Mouse (Mus musculus): ENCODE data around the gene Mapkapk5.

DNA sequence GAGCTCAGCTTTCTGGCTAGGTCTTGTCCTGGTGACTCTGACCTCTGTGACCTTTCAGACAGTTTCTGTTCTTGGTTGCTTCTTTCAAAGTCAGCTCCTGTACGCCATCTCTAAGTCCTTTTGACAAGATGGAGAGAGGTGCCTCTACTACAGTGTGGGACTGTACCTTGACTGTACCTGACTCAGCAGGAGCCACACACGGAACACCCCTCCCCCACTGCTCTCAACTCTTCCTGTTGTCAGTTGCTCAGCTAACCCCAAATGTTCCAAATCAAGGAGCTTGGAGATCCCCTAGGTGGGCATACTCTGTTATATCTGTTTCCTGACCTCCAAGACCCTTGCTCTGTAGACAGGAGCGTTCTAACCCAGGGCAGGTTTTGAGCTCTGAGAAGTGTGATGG lies 42.5 kb downstream of the Mapkapk5 start, which contains the start of gene Adam1b:
- TF ChIP-seq POLR2A (IDR thresholded peaks at IDR 0.05; ENCODE audit: insufficient read depth, low read length) (no peak), CTCF (IDR thresholded peaks at IDR 0.05; ENCODE audit: low read depth, low read length) (no peak)

All from ES-Bruce4 (cell line).